Mouse (Mus musculus) forelimb bud, embryonic 11.5 days (tissue): ENCODE measurements at regions not wholly inside any gene's neighbourhood (a gene's known extent, or its start where the extent isn't known, plus 50 kb on each side); places are given as distances from the start of the nearest gene placed in this dataset.

Source experiments
- DNase-seq: peaks from one replicate; pipeline ENCODE4 v3.0.0-alpha.2; 2012; ENCODE audit warnings: low read depth, low spot score

- DNase-seq = no peak
Observed at GRCm38 (mm10) chr17:9907077-9907476, 237.6 kb upstream of the Pabpc6 start.

GRCm38 (mm10) chr17:9905501-9906462 lies 236.3 kb upstream of the Pabpc6 start:
- DNase-seq = peak; percentile 43

GRCm38 (mm10) chr17:9904525-9904991 lies 235.0 kb upstream of the Pabpc6 start:
- DNase-seq = no peak

DNA sequence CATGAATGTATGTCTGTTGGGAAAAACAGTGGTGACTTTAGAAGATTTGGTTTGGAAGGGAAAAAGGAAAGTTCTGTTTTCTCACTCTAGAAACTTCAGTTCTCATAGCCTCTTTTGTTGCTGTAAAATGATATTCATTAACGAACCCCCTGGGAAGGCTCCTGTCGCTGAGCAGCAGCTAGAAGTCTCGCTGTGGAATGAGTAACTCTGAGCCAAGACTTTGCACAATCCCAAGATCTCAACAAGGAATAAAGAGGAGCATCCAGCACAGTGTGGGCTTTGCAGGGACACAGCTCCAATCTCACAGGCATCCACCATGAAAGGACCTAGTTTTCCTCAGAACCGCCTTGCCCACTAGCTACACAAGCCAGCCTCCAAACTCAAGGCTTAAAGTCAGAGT lies 233.8 kb upstream of the Pabpc6 start:
- DNase-seq = no peak

DNA sequence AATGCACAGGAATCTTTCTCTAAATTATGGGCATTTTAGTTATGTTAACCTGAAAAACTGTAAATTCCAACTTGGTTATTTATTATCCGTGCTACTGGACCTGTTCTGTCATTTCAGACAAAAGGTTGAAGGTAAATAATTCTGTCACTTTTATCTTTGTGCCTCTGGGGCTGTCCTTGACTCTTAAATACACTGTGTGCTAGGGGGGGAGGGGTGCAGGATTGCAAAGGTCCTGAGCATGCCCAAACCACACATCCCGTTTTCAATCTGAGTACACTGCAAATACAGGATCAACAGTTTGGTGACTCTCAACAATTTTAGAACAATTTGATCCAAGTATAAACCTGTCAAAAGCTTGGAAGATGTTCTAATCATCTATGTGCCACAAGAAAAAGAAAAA lies 227.4 kb upstream of the Pabpc6 start:
- DNase-seq = no peak

DNA sequence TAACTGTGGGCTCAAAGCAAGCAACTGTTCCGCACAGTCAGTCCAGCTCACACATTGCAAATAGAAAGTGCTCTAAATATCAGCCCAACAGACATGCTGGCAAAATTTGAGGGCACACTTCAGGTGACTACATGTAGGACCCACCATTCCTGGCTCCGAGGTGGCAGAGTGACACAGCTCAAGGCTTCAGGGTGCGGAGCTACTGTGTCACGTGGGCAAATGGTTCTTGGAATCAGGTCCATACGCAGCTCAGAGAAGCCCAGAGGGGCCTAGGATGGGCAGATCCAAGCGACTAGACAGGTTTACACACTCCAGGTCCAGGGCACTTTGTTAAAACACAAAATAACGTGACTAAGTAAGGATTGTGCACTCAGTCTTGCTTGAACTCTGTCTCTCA lies 226.2 kb upstream of the Pabpc6 start:
- DNase-seq = no peak

DNA sequence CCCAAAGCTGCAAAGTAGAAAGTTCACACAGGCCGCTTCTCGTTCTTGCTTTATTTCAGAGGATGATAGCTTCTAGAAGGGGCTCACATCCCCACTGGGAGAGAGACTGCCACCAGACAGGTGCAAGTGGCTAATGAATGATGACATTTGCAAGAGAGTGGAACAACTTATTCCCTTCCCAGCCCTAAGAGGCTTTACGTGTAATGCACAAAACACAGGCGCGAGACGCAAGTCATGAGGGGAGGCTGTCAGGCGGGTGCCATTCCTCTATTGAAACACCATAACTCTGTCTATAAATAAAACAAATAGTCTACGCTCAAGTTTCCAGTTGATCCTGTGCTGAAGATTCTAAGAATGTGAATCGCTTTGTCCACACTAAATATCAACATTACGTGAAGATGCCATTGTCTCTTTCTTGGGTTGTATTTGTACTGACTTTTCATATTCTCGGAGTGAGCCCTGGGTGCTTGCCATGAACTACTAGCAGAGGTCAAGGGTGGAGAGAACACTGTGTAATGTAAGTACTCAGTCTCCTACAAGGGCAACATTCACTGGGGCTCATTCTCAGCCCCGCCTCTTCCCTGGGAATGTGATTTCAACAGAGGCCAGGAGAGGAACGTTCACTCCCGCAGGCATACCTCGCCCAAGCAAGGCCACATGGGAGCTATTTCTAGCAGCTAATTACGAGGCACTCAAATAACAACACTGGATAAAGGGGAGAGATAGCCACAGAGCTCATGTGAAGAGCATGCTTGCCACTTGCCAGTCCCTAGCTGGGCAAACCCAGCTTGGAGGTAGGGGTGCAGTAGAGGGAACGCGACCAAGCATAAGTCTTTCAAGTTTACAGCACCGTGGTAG lies 225.5 kb upstream of the Pabpc6 start:
- peak; percentile 43 for DNase-seq

DNA sequence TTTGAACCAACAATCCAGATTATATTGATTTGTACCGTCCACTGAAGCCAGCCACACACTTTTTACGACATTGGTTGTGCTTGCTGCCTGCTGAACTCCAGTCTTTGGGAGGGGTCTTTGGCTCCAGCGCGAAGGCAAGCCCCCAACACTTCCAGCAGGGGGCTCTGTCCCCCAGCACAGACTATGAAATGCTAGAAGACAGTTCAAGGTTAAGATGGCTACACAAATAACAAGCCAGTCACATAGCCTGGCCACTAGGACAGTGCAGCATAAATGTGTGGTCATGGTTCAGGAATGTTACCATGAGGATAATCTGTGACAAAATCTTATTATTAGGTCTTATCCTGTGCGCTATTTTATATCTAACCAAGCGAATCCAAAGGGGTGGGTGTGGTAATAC lies 224.4 kb upstream of the Pabpc6 start:
- DNase-seq = peak; percentile 53

DNA sequence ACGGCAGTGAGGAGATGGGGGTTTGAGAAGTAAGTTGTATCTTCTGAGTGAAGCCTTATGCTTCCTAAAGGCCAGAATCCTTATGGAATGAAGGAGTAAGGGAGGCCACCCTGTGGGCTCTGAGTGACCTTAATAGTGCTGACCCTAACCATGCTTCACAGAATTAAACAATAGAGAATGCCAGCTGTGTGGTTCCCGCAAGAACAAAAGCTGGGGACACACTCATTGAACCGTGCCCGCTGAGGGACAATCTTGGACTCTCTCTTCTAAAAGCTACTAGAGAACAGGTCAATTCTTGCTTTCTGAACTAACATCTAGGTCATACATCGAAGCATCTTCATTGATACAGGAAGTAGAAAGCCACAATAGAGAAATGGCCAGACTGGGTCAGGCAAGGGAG lies 223.3 kb upstream of the Pabpc6 start:
- no peak for DNase-seq

GRCm38 (mm10) chr17:9892141-9892540 lies 222.6 kb upstream of the Pabpc6 start:
- no peak for DNase-seq

DNA sequence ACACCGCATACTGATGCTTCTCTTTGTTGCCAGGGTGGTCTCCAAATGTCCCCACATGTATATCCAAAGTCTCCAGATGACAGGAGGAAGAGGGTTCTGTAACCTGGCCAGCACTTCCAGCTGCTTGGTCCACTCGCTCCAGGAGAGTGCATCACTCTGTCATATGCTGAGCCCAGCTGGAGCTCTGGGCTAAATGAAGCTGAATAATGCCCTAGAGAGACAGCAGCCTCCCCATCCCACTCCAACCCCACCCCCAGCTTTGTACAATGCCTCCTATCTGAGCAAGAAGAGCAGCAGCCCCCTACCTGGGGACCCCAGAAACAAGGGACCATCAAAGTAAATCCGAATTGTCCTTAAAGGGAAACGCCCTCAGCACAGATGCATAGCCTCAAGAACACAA lies 219.0 kb upstream of the Pabpc6 start:
- DNase-seq = no peak

DNA sequence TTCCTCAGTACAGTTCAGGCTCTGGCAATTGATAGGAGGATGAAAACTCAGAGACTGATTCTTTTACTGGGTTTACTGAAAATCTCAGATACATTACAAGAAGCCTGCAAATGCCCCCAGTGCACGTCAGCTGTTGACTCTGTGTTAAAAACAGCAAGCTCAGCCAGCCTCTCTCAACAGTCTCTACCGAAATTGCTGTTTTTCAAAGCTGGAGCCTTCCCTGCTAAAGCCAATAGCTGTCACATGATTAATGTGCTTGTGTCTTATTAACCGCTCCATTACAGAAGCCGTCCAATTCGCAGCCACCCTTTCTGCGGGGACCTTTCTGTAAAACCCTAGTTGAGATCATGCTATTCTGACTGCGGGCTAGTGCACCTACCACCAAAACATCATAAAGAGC lies 215.6 kb upstream of the Pabpc6 start:
- DNase-seq = no peak

GRCm38 (mm10) chr17:9882639-9883226 lies 213.2 kb upstream of the Pabpc6 start:
- no peak for DNase-seq

GRCm38 (mm10) chr17:9879556-9880206 lies 210.2 kb upstream of the Pabpc6 start:
- DNase-seq = no peak

- no peak for DNase-seq
Observed at GRCm38 (mm10) chr17:9873695-9874094, 204.2 kb upstream of the Pabpc6 start.

DNA sequence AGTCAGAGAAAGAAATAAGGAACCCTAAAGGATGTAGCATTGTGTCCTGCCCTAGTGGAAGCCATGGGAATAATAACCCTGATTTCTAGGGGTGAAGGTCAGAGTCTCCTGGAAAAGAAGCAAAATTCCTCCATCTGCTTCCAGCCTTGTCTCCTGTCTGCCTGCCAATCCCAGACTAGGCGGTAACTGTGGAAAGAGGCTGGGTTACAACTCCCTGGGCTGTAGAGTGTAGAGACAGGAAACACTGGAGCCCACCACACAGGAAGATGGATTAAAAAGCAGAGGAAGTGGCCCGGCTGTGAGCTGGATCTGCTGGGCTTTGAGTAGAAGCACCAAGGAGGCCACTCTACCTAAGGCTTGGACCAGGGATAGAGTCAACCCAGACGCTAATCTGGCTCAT lies 200.7 kb upstream of the Pabpc6 start:
- no peak for DNase-seq

- DNase-seq = no peak
Observed at GRCm38 (mm10) chr17:9868747-9869281, 199.3 kb upstream of the Pabpc6 start.

DNA sequence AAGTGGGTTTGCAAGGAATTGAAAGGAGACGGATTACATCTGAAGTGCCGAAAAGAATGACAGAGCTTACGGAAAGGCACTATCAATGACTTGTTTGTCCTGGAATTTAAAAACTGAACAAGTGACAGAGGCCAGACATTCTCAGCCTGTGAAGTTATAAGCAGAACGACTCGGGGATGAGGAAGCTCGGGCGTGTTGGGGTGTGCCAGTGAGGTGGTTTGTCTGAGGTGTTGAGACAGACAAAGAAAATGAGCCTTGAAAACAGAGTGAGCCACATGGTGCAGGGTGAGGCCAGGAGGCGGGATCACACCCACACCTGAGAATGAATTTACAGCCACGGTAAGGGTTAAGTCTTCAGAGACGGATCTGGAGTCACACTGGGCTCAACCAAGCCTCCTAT lies 194.7 kb upstream of the Pabpc6 start:
- DNase-seq = no peak

GRCm38 (mm10) chr17:9861923-9862854 lies 192.7 kb upstream of the Pabpc6 start:
- no peak for DNase-seq

GRCm38 (mm10) chr17:9861346-9861745 lies 191.8 kb upstream of the Pabpc6 start:
- DNase-seq = no peak
